Mouse (Mus musculus): ENCODE results near the gene Macrod2.

GRCm38 (mm10) chr2:141594811-141595210, 1199.7 kb downstream of the Macrod2 start:
- no peak for TF ChIP-seq CTCF (IDR thresholded peaks at IDR 0.05; ENCODE audit: control insufficient read depth, insufficient read depth, insufficient read length)
- TF ChIP-seq MAX (IDR thresholded peaks at IDR 0.05): no peak
- TF ChIP-seq MYOG (IDR thresholded peaks at IDR 0.05; ENCODE audit: control insufficient read depth, extremely low read depth, insufficient read length): no peak
- TF ChIP-seq FOSL1 (IDR thresholded peaks at IDR 0.05; ENCODE audit: insufficient read depth, low read length, poor library complexity, severe bottlenecking): no peak
- TF ChIP-seq CEBPB (IDR thresholded peaks at IDR 0.05; ENCODE audit: low read depth): no peak
- no peak for TF ChIP-seq USF1 (IDR thresholded peaks at IDR 0.05; ENCODE audit: low read depth)

All from C2C12 (cell line).